ENCODE assay signal across 32 mouse cellular contexts in genomic region chr1:153985595-153985994, GRCm38 (mm10).
"Had no signal": no experiment of that assay in that cellular context is flagged by ENCODE, and none has a peak within 500 bp of the region (broad histone marks: within the 10 kb centered on the region; RNA-seq: fewer than 3 reads in every experiment).

No protein-coding gene starts in this region.

- H3K9ac ChIP-seq: limb, embryonic 12.5 days; limb, embryonic 13.5 days; limb, embryonic 15.5 days; liver, embryonic 12.5 days; liver, embryonic 13.5 days; liver, embryonic 14.5 days; liver, embryonic 15.5 days; liver, postnatal 0 days; lung, embryonic 14.5 days; lung, embryonic 15.5 days; midbrain, embryonic 12.5 days; midbrain, embryonic 13.5 days; midbrain, embryonic 15.5 days; neural tube, embryonic 12.5 days had no signal

- ATAC-seq: liver, embryonic 12.5 days; liver, postnatal 0 days; lung, postnatal 0 days; midbrain, embryonic 13.5 days; midbrain, embryonic 15.5 days; midbrain, embryonic 16.5 days had no signal

- H3K27me3 ChIP-seq: limb, embryonic 12.5 days; limb, embryonic 13.5 days; limb, embryonic 15.5 days; liver, embryonic 12.5 days; liver, embryonic 13.5 days; liver, embryonic 15.5 days; lung, embryonic 15.5 days; midbrain, embryonic 15.5 days; neural tube, embryonic 12.5 days had no signal

- H3K4me3 ChIP-seq: left cerebral cortex, adult 2 months; limb, embryonic 10.5 days; limb, embryonic 12.5 days; limb, embryonic 13.5 days; limb, embryonic 15.5 days; liver, embryonic 12.5 days; liver, embryonic 13.5 days; liver, embryonic 15.5 days; lung, embryonic 15.5 days; megakaryocyte, embryonic 14.5 days; midbrain, embryonic 10.5 days; midbrain, embryonic 12.5 days; midbrain, embryonic 13.5 days; midbrain, embryonic 15.5 days; myocyte; neural tube, embryonic 12.5 days had no signal

- DNase-seq: left cerebral cortex, postnatal 4 days; liver, embryonic 13.5 days; liver, postnatal 0 days; lung, adult 18-20 months; lung, adult 2 months; lung, embryonic 14.5 days; lung, postnatal 10 days; lung, postnatal 14 days; lung, postnatal 36 days; lung, postnatal 4 days; midbrain, embryonic 14.5 days had no signal

- H3K4me2 ChIP-seq: limb, embryonic 12.5 days; limb, embryonic 13.5 days; limb, embryonic 15.5 days; liver, embryonic 11.5 days; liver, embryonic 12.5 days; liver, embryonic 13.5 days; liver, embryonic 15.5 days; lung, embryonic 14.5 days; lung, embryonic 15.5 days; midbrain, embryonic 11.5 days; midbrain, embryonic 12.5 days; midbrain, embryonic 13.5 days; midbrain, embryonic 15.5 days; neural tube, embryonic 12.5 days had no signal

- H3K27ac ChIP-seq: left cerebral cortex, adult 2 months; limb, embryonic 10.5 days; limb, embryonic 12.5 days; limb, embryonic 13.5 days; limb, embryonic 15.5 days; liver, embryonic 12.5 days; liver, embryonic 13.5 days; liver, embryonic 14.5 days; liver, embryonic 15.5 days; lung, embryonic 15.5 days; macrophage; midbrain, embryonic 10.5 days; midbrain, embryonic 12.5 days; midbrain, embryonic 13.5 days; midbrain, embryonic 15.5 days; neural tube, embryonic 12.5 days had no signal

- H3K9me3 ChIP-seq: limb, embryonic 10.5 days; limb, embryonic 12.5 days; limb, embryonic 13.5 days; limb, embryonic 15.5 days; liver, embryonic 12.5 days; liver, embryonic 13.5 days; liver, embryonic 15.5 days; lung, embryonic 15.5 days; midbrain, embryonic 10.5 days; midbrain, embryonic 12.5 days; midbrain, embryonic 13.5 days; midbrain, embryonic 15.5 days; neural tube, embryonic 12.5 days had no signal

- H3K36me3 ChIP-seq: limb, embryonic 10.5 days; limb, embryonic 12.5 days; limb, embryonic 13.5 days; limb, embryonic 15.5 days; liver, embryonic 12.5 days; liver, embryonic 13.5 days; liver, embryonic 15.5 days; lung, embryonic 15.5 days; midbrain, embryonic 10.5 days; midbrain, embryonic 12.5 days; midbrain, embryonic 13.5 days; midbrain, embryonic 15.5 days; neural tube, embryonic 12.5 days had no signal

- H3K4me1 ChIP-seq: limb, embryonic 10.5 days; limb, embryonic 12.5 days; limb, embryonic 13.5 days; lung, embryonic 15.5 days; megakaryocyte, embryonic 14.5 days; midbrain, embryonic 12.5 days; midbrain, embryonic 15.5 days had no signal
